Mouse (Mus musculus) cortical plate, adult 2 months (tissue): Measurements from ENCODE around the gene Dusp16.

ENCODE experiments used
- CTCF ChIP-seq: fragments of 200-500 bp; IDR thresholded peaks from 2 replicates; pipeline ENCODE4 v1.5.1; 2011; ENCODE audit warnings: mild to moderate bottlenecking, control low read depth, low read length; ENCODE audit not compliant: insufficient read depth; ENCODE audit errors: extremely low read depth
- POLR2A ChIP-seq: fragments of 200-500 bp; IDR thresholded peaks from 2 replicates; pipeline ENCODE4 v1.6.1; 2011; ENCODE audit warnings: mild to moderate bottlenecking, low read length, control low read depth; ENCODE audit not compliant: insufficient read depth; ENCODE audit errors: extremely low read depth

- TF ChIP-seq CTCF (no peak), POLR2A (no peak)
Observed at GRCm38 (mm10) chr6:134761808-134762207, 30.6 kb downstream of the Dusp16 start.
